Mouse (Mus musculus) small intestine, adult 2 months (tissue): Measurements from ENCODE around the gene Cdyl2.

Source experiments
- CTCF ChIP-seq: fragments of 200-500 bp; IDR thresholded peaks from 2 replicates; pipeline ENCODE4 v1.5.1; 2012; ENCODE audit warnings: low read depth, mild to moderate bottlenecking, control low read depth, inconsistent platforms, low read length, moderate library complexity, mixed read lengths; ENCODE audit not compliant: insufficient replicate concordance, insufficient read length; ENCODE audit errors: extremely low read depth
- POLR2A ChIP-seq: fragments of 200-500 bp; IDR thresholded peaks from 2 replicates; pipeline ENCODE4 v1.6.1; 2012; ENCODE audit warnings: low read depth, mild to moderate bottlenecking, control low read depth, inconsistent platforms, low read length, moderate library complexity

- TF ChIP-seq CTCF = no peak
- no peak for TF ChIP-seq POLR2A
Measured at GRCm38 (mm10) chr8:116528736-116529135, 204.1 kb downstream of the Cdyl2 start.
